Mouse (Mus musculus) kidney, adult 2 months (tissue): ENCODE data around the gene Serpina3a. TPM values are rescaled to one million over a fixed set of nuclear protein-coding genes. Genes with fewer than 3 reads are reported as not detected.

Experiments used
- DNase-seq: peaks from one replicate; pipeline ENCODE4 v3.0.0; 2021
- H3K27ac ChIP-seq: fragments of 200-500 bp; 2 replicates; pipeline ENCODE4 v1.5.1; 2012; ENCODE audit warnings: low read depth, low read length, control low read depth, inconsistent platforms; ENCODE audit not compliant: insufficient read depth
- H3K27me3 ChIP-seq: fragments of 200-500 bp; replicated peaks from 2 replicates; pipeline ENCODE4 v1.6.1; 2012; ENCODE audit warnings: mild to moderate bottlenecking, moderate library complexity, low read length, inconsistent platforms; ENCODE audit not compliant: control insufficient read depth, insufficient read depth
- H3K36me3 ChIP-seq: fragments of 200-500 bp; 2 replicates; pipeline ENCODE4 v1.6.1; 2012; ENCODE audit warnings: mild to moderate bottlenecking, moderate library complexity, low read length, inconsistent platforms; ENCODE audit not compliant: control insufficient read depth, insufficient read depth
- H3K4me1 ChIP-seq: fragments of 200-500 bp; 2 replicates; pipeline ENCODE4 v1.6.1; 2011; ENCODE audit warnings: low read length; ENCODE audit not compliant: control insufficient read depth, insufficient read depth
- H3K4me3 ChIP-seq: fragments of 200-500 bp; 2 replicates; pipeline ENCODE4 v1.5.1; 2011; ENCODE audit warnings: mild to moderate bottlenecking, low read depth, low read length, control low read depth; ENCODE audit not compliant: insufficient read depth
- CTCF ChIP-seq: fragments of 200-500 bp; conservative IDR thresholded peaks from 2 replicates; pipeline ENCODE4 v1.5.1; 2011; ENCODE audit warnings: low read depth, mild to moderate bottlenecking, control low read depth, low read length, moderate library complexity, mixed read lengths; ENCODE audit not compliant: insufficient read depth, insufficient read length
- POLR2A ChIP-seq: fragments of 200-500 bp; IDR thresholded peaks from one replicate; pipeline ENCODE4 v1.6.1; 2011; ENCODE audit warnings: low read depth, low read length, control low read depth
- WGBS: fragments of 180-500 bp; shearing (Covaris S2); methylation state at CpG from one replicate; pipeline ENCODE4 v1.1.7; 2018; 5-methylcytosine and 5-hydroxymethylcytosine counted together
- polyA plus RNA-seq: library from polyadenylated mRNA; depleted of rRNA; stranded (reverse); fragments of >200 nt; gene quantifications from 2 replicates; pipeline ENCODE4 v1.2.3, GENCODE M21; 2012; rRNA removed

Gene Serpina3a
- polyA plus RNA-seq, 1 experiment, result not detected

- no peaks in the 10 kb centered on the region; the same call in 1 of the 2 replicates for H3K4me1 ChIP-seq
- TF ChIP-seq CTCF, result no peak
- no peak for TF ChIP-seq POLR2A
- H3K4me3 ChIP-seq, result no peak overlapping the region
- no peaks in the 10 kb centered on the region for H3K27me3 ChIP-seq
- no peak for DNase-seq
- H3K27ac ChIP-seq, result no peak overlapping the region
- WGBS, result 53% methylated on average over 1 of the region's 1 CpGs
- H3K36me3 ChIP-seq, result no peaks in the 10 kb centered on the region
These were observed 29.9 kb downstream of the Serpina3a start for GRCm38 (mm10) chr12:104142427-104142826.

DNA sequence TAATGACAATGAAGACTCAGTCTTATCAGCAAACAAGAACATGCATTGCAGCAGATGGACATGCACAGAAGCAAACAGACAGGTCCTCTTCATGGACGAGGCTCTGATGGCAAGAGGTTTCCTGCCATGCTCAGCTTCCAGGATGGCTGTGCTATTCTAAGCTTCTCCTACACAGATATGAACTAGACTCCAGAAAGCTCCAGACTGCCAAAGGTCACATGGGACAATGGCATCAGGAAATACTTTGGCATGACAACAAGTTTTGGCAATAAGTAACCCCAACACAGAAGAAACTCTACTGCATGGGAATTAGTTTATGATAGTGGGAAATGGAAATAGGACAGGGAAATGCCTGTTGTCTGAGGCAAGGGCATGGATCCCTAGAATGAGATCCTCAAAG, 30.8 kb downstream of the Serpina3a start:
- TF ChIP-seq POLR2A (no peak), CTCF (no peak)
- no peaks in the 10 kb centered on the region for H3K36me3 ChIP-seq
- no peak overlapping the region for H3K27ac ChIP-seq
- no peak overlapping the region for H3K4me3 ChIP-seq
- no peaks in the 10 kb centered on the region; the same call in 1 of the 2 replicates for H3K4me1 ChIP-seq
- WGBS, result 53% methylated on average over 1 of the region's 1 CpGs
- H3K27me3 ChIP-seq, result no peaks in the 10 kb centered on the region
- DNase-seq, result peak; percentile 72

- TF ChIP-seq CTCF (no peak), POLR2A (no peak)
- no peaks in the 10 kb centered on the region for H3K27me3 ChIP-seq
- no peak for DNase-seq
- WGBS, result 88% methylated on average over 2 of the region's 2 CpGs
- H3K36me3 ChIP-seq, result no peaks in the 10 kb centered on the region
- H3K4me3 ChIP-seq, result no peak overlapping the region
- no peaks in the 10 kb centered on the region; the same call in 1 of the 2 replicates for H3K4me1 ChIP-seq
- H3K27ac ChIP-seq, result no peak overlapping the region
These were observed 33.0 kb downstream of the Serpina3a start for GRCm38 (mm10) chr12:104145571-104145970.

DNA sequence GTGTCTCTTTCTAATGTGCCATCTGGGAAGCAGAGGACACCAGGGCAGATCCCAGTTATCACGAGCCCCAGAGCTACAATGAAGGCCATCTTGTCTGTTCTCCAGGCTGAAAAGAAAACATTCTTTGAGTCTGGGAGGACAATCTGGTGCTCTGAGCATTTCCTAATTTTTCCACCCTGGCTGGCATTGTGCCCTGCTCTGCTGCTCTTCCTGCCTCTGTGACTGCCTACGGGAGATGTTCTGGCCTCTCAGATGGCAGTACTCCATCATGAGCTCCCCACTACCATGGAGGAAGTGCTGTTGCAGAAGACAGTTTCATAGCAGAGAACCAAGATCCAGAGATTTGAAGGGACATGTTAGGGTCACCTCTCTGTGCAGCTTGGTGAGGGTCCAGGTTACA, 39.5 kb downstream of the Serpina3a start:
- WGBS, result 54% methylated on average over 2 of the region's 2 CpGs
- no peaks in the 10 kb centered on the region for H3K27me3 ChIP-seq
- H3K4me3 ChIP-seq, result no peak overlapping the region
- H3K27ac ChIP-seq, result no peak overlapping the region
- TF ChIP-seq POLR2A, result no peak
- no peak for DNase-seq
- no peaks in the 10 kb centered on the region for H3K36me3 ChIP-seq
- no peaks in the 10 kb centered on the region for H3K4me1 ChIP-seq

DNA sequence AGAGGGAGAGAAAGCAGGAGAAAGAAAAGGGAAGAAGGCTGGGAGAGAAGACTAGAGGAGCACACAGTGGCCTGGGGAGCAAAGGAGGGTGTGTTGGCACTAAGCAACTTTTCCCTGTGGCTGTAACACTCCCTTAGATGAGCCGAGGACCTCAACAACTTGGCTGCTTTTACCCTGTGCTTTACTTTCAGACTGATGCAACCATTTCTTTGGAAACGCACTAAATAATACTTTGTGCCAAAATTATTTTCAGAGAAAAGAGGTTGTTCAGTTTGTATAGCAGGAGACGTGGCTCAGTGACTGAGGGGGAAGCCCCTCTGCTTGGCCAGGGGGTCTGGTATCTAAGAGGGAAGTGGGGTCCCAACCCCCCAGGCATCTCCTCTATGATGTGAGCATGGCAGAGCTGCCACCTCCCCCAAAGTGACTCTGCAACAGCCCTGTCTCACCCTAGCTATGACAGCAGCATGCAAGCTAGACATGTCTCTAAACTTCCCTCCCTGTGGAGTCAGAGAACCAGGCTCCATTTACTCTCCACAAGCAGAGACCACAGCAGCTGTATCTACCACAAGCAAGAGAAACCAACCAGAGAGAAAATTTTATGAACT, 40.6 kb downstream of the Serpina3a start:
- TF ChIP-seq CTCF, result no peak
- TF ChIP-seq POLR2A, result no peak
- DNase-seq, result no peak
- H3K4me3 ChIP-seq, result no peak overlapping the region
- no peaks in the 10 kb centered on the region for H3K36me3 ChIP-seq
- no peaks in the 10 kb centered on the region for H3K27me3 ChIP-seq
- no peaks in the 10 kb centered on the region for H3K4me1 ChIP-seq
- no peak overlapping the region for H3K27ac ChIP-seq
- WGBS, result 69% methylated on average over 3 of the region's 3 CpGs

GRCm38 (mm10) chr12:104153656-104154055, 41.1 kb downstream of the Serpina3a start, which contains the start of gene Serpina3c:
Serpina3c (minus strand) TSS chr12:104153870.
- no peak within 1 kb of the TSS for H3K27ac ChIP-seq
- H3K27me3 ChIP-seq, result no peaks in the 10 kb centered on the region
- no peak for TF ChIP-seq CTCF
- TF ChIP-seq POLR2A, result no peak
- DNase-seq, result no peak
- H3K36me3 ChIP-seq, result no peaks in the 10 kb centered on the region
- WGBS, result 90% methylated on average over 2 of the region's 2 CpGs
- no peaks in the 10 kb centered on the region for H3K4me1 ChIP-seq
- no peak within 1 kb of the TSS for H3K4me3 ChIP-seq

Other genes with a start within 250 kb of the Serpina3a start
- 11.3 and 16.6 TPM in 2 replicates for gene Serpina1a, start 249.2 kb upstream of the Serpina3a start, polyA plus RNA-seq
- gene Serpina1c, start 207.8 kb upstream of the Serpina3a start, polyA plus RNA-seq, result 3.2 and 4.0 TPM in 2 replicates
- gene Serpina1e, start 153.7 kb upstream of the Serpina3a start, polyA plus RNA-seq, result 0.18 and 3.5 TPM in 2 replicates
- gene Serpina11, start 122.8 kb upstream of the Serpina3a start, polyA plus RNA-seq, result 0.11 TPM in 1 of 2 replicates, not detected in the other
- not detected in 2 replicates for gene Serpina9, start 99.0 kb upstream of the Serpina3a start, polyA plus RNA-seq
- gene Serpina12, start 68.3 kb upstream of the Serpina3a start, polyA plus RNA-seq, result not detected in 2 replicates
- gene Serpina5, start 11.6 kb upstream of the Serpina3a start, polyA plus RNA-seq, result not detected in 2 replicates
- not detected in 2 replicates for gene Serpina3b, start 15.3 kb downstream of the Serpina3a start, polyA plus RNA-seq
- 1.0 and 2.2 TPM in 2 replicates for gene Serpina3c, start 41.1 kb downstream of the Serpina3a start, polyA plus RNA-seq
- 0.12 and 0.70 TPM in 2 replicates for gene Serpina3f, start 101.8 kb downstream of the Serpina3a start, polyA plus RNA-seq
- gene Serpina3g, start 123.5 kb downstream of the Serpina3a start, polyA plus RNA-seq, result 3.7 and 8.2 TPM in 2 replicates
- 0.07 and 0.08 TPM in 2 replicates for gene Serpina3i, start 150.4 kb downstream of the Serpina3a start, polyA plus RNA-seq
- gene Serpina3j, start 201.8 kb downstream of the Serpina3a start, polyA plus RNA-seq, result not detected in 2 replicates
- 0.26 TPM in 1 of 2 replicates, not detected in the other for gene Serpina3k, start 225.8 kb downstream of the Serpina3a start, polyA plus RNA-seq
- gene Serpina3m, start 225.8 kb downstream of the Serpina3a start, polyA plus RNA-seq, result 0.07 TPM in 1 of 2 replicates, not detected in the other